Mouse (Mus musculus) heart, embryonic 16.5 days (tissue): ENCODE measurements around the gene Cntfr. TPM values are rescaled to one million over a fixed set of nuclear protein-coding genes. Genes with fewer than 3 reads are reported as not detected.
A peak's percentile ranks its signal among the peaks of the same experiment; 100 is the strongest.

Source experiments
- ATAC-seq: fragments of 200-750 bp; cut with Nextera tagmentation; replicated peaks from 2 replicates; pipeline ENCODE4 v1.8.0; 2017; ENCODE audit warnings: moderate number of reproducible peaks; ENCODE audit not compliant: insufficient read depth, low FRiP score; ENCODE audit errors: extremely low read depth
- H3K27ac ChIP-seq: fragments of 300-500 bp; sonication (generic); 2 replicates; pipeline ENCODE4 v1.5.1; 2014; ENCODE audit warnings: mild to moderate bottlenecking, low read length, control low read depth, moderate library complexity
- H3K27me3 ChIP-seq: fragments of 300-500 bp; sonication (generic); 2 replicates; pipeline ENCODE4 v1.6.1; 2014; ENCODE audit warnings: low read length, mixed read lengths; ENCODE audit not compliant: control insufficient read depth, insufficient read depth
- H3K36me3 ChIP-seq: fragments of 300-500 bp; sonication (generic); 2 replicates; pipeline ENCODE4 v1.6.1; 2014; ENCODE audit not compliant: control insufficient read depth, insufficient read depth
- H3K4me1 ChIP-seq: fragments of 300-500 bp; sonication (generic); 2 replicates; pipeline ENCODE4 v1.6.1; 2014; ENCODE audit warnings: low read length, mixed read lengths; ENCODE audit not compliant: control insufficient read depth, insufficient read depth
- H3K4me2 ChIP-seq: fragments of 300-500 bp; sonication (generic); 2 replicates; pipeline ENCODE4 v1.6.1; 2014; ENCODE audit warnings: low read depth, mild to moderate bottlenecking, control low read depth, low read length
- H3K4me3 ChIP-seq: fragments of 300-500 bp; sonication (generic); 2 replicates; pipeline ENCODE4 v1.5.1; 2014; ENCODE audit warnings: mild to moderate bottlenecking, control low read depth, low read length
- H3K9ac ChIP-seq: fragments of 300-500 bp; sonication (generic); 2 replicates; pipeline ENCODE4 v1.6.1; 2014; ENCODE audit warnings: low read length, control low read depth
- H3K9me3 ChIP-seq: fragments of 300-500 bp; sonication (generic); replicated peaks from 2 replicates; pipeline ENCODE4 v1.6.1; 2016; ENCODE audit warnings: low read length; ENCODE audit not compliant: control insufficient read depth
- WGBS: fragments of 180-500 bp; shearing (Covaris S2); extraction: QIAGEN DNeasy Blood & Tissue Kit; methylation state at CpG from one replicate; pipeline ENCODE4 v1.1.7; 2014; 5-methylcytosine and 5-hydroxymethylcytosine counted together
- polyA plus RNA-seq: library from polyadenylated mRNA; unstranded; fragments of >200 nt; fragmentation: Nextera tagmentation; extraction: Ambion mirVana; gene quantifications from 2 replicates; pipeline ENCODE4 v1.2.1, GENCODE M21; 2015

Cntfr gene
- polyA plus RNA-seq, 1 experiment from 2014 or later, result 1.5 TPM

GRCm38 (mm10) chr4:41636882-41637635 lies 59.8 kb downstream of the Cntfr start:
- no peak overlapping the region for H3K27ac ChIP-seq
- ATAC-seq, result no peak
- no peak overlapping the region for H3K4me2 ChIP-seq
- H3K36me3 ChIP-seq, result no peaks in the 10 kb centered on the region
- no peak overlapping the region for H3K9ac ChIP-seq
- H3K4me3 ChIP-seq, result no peak overlapping the region
- no peaks in the 10 kb centered on the region for H3K9me3 ChIP-seq
- peaks cover 4% of the 10 kb centered on the region; the same call in 1 of the 2 replicates for H3K4me1 ChIP-seq
- no peaks in the 10 kb centered on the region for H3K27me3 ChIP-seq
- 74% methylated on average over 10 of the region's 10 CpGs for WGBS

DNA sequence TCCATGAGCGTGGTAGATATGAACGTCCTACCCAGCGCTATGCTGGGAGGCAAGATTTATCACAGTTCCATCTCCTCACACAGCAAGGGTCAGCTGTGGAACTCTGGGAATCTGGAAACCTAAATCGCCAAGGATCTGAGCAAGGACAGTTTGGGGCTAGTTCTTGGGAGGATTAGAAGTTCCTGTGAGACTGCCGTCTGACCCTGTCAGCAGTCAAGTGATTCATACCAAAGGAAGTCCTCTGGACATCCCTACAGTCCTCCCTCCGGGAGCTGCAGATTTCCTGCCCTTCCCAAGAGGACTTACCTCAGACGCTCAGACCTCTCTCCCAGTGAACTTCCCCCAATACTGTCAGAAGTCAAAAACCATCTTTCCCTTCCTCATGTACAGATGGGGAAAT lies 60.5 kb downstream of the Cntfr start:
- no peak overlapping the region for H3K4me2 ChIP-seq
- WGBS, result 30% methylated on average over 7 of the region's 7 CpGs
- no peak overlapping the region for H3K4me3 ChIP-seq
- H3K27me3 ChIP-seq, result no peaks in the 10 kb centered on the region
- peaks cover 10% of the 10 kb centered on the region for H3K4me1 ChIP-seq
- no peaks in the 10 kb centered on the region for H3K9me3 ChIP-seq
- H3K9ac ChIP-seq, result no peak overlapping the region
- no peaks in the 10 kb centered on the region for H3K36me3 ChIP-seq
- no peak overlapping the region for H3K27ac ChIP-seq
- ATAC-seq, result no peak

- ATAC-seq, result no peak
- Histone ChIP-seq H3K27me3 (no peaks in the 10 kb centered on the region), H3K9ac (no peak overlapping the region), H3K4me1 (peaks cover 15% of the 10 kb centered on the region), H3K27ac (no peak overlapping the region), H3K4me2 (no peak overlapping the region), H3K9me3 (no peaks in the 10 kb centered on the region), H3K36me3 (no peaks in the 10 kb centered on the region), H3K4me3 (no peak overlapping the region)
- 48% methylated on average over 2 of the region's 2 CpGs for WGBS
These were observed 61.0 kb downstream of the Cntfr start for GRCm38 (mm10) chr4:41635906-41636305.

- H3K9ac ChIP-seq, result no peak overlapping the region
- 73% methylated on average over 8 of the region's 8 CpGs for WGBS
- H3K27ac ChIP-seq, result no peak overlapping the region
- no peaks in the 10 kb centered on the region for H3K9me3 ChIP-seq
- H3K4me2 ChIP-seq, result no peak overlapping the region
- no peaks in the 10 kb centered on the region for H3K27me3 ChIP-seq
- ATAC-seq, result no peak
- no peaks in the 10 kb centered on the region for H3K36me3 ChIP-seq
- peaks cover 17% of the 10 kb centered on the region for H3K4me1 ChIP-seq
- no peak overlapping the region for H3K4me3 ChIP-seq
These were observed 61.7 kb downstream of the Cntfr start for GRCm38 (mm10) chr4:41635224-41635623.

GRCm38 (mm10) chr4:41634631-41635030 lies 62.3 kb downstream of the Cntfr start:
- no peak for ATAC-seq
- WGBS, result 88% methylated on average over 8 of the region's 8 CpGs
- no peak overlapping the region for H3K4me2 ChIP-seq
- H3K9me3 ChIP-seq, result no peaks in the 10 kb centered on the region
- H3K27me3 ChIP-seq, result no peaks in the 10 kb centered on the region
- H3K9ac ChIP-seq, result no peak overlapping the region
- no peak overlapping the region for H3K4me3 ChIP-seq
- peaks cover 17% of the 10 kb centered on the region for H3K4me1 ChIP-seq
- H3K36me3 ChIP-seq, result no peaks in the 10 kb centered on the region
- no peak overlapping the region for H3K27ac ChIP-seq

- H3K4me3 ChIP-seq, result no peak overlapping the region
- H3K27me3 ChIP-seq, result no peaks in the 10 kb centered on the region
- H3K4me2 ChIP-seq, result no peak overlapping the region
- no peaks in the 10 kb centered on the region for H3K36me3 ChIP-seq
- H3K9ac ChIP-seq, result no peak overlapping the region
- H3K9me3 ChIP-seq, result no peaks in the 10 kb centered on the region
- H3K27ac ChIP-seq, result no peak overlapping the region
- peaks cover 24% of the 10 kb centered on the region for H3K4me1 ChIP-seq
- no peak for ATAC-seq
- WGBS, result 63% methylated on average over 9 of the region's 9 CpGs
These were observed 63.9 kb downstream of the Cntfr start for GRCm38 (mm10) chr4:41633001-41633400.

DNA sequence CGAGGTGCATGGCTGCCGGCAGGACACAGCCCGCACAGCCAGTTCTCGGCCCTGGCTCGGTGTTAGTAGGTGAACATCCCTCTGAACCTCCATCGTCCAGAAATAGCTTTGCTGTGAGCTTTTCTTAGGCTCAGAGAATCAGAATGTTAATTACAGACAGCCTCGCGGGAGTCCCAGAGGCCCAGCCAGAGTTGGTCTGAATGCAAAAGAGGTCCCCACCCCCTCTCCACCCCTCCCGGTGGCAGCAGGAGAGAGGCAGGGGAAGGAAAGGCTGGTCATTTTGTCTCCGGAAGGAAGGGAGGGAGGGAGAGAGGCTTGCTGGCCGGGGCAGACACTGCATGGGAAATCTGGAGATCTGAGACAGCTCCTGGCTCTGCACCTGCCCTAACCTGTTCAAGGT lies 65.5 kb downstream of the Cntfr start:
- peak overlapping the region; percentile 50 for H3K9ac ChIP-seq
- no peaks in the 10 kb centered on the region for H3K9me3 ChIP-seq
- H3K4me3 ChIP-seq, result 0 out of 2 replicates have a peak overlapping the region, but pooled peaks have one; percentile 3
- peak overlapping the region; percentile 74 for H3K27ac ChIP-seq
- H3K4me2 ChIP-seq, result peak overlapping the region; percentile 50
- ATAC-seq, result peak; percentile 68
- WGBS, result 6% methylated on average over 11 of the region's 11 CpGs
- H3K27me3 ChIP-seq, result no peaks in the 10 kb centered on the region
- H3K4me1 ChIP-seq, result peaks cover 24% of the 10 kb centered on the region
- no peaks in the 10 kb centered on the region for H3K36me3 ChIP-seq

DNA sequence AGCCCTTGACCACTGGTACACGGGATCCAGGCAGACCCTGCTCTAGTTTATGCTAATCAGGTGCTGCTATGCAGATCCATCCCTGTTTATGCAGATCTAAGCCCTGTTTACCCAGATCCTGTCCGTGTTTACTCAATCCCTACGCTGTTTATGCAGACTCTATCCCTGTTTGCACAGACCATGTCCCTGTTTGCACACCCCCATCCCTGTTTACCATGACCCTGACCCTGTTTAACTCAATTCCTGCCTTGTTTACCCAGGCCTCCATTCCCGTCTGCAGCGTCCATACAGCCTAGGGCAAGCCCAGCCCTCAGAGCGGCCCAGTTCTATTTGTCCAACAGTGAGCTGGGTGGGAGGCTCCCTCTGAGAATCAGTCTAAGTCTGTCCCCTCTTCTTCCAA lies 66.7 kb downstream of the Cntfr start:
- H3K36me3 ChIP-seq, result no peaks in the 10 kb centered on the region
- no peak overlapping the region for H3K9ac ChIP-seq
- H3K4me1 ChIP-seq, result peaks cover 20% of the 10 kb centered on the region
- H3K4me3 ChIP-seq, result no peak overlapping the region
- WGBS, result 61% methylated on average over 6 of the region's 6 CpGs
- no peaks in the 10 kb centered on the region for H3K9me3 ChIP-seq
- no peak for ATAC-seq
- no peaks in the 10 kb centered on the region for H3K27me3 ChIP-seq
- H3K27ac ChIP-seq, result no peak overlapping the region
- no peak overlapping the region for H3K4me2 ChIP-seq

DNA sequence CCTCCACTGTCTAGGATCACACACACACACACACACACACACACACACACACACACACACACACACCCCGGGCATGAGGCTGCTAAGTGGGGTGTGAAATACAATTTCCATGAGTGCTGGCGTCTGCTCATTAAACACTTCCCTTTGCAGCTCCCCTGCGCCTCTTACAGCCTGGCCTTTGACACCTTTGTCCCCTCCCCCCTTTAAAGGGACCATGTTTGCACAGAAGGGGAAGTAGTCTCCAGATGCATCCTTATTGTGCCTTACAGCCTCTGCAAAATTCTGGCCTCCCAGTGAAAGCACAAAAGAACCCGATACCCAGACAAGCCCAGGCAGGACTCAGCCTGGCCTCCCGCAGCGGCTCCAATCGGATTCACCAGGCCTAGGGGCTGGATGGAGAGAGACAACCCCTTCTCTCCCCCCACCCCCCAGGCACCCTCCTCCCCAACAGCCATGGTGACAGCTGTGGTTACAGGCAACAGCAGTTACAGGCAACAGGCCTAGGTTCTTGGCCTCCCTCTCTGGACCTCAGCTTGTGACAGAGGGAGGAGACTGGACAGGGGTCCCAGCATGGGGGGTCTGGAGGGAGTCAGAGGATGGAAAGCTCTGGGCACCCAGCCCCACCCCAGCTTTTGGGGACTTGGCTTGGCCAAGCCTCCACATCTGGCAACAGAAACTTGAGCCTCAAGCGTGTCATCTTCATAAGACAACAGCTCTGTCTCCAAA lies 68.5 kb downstream of the Cntfr start:
- Histone ChIP-seq H3K4me2 (no peak overlapping the region), H3K9ac (no peak overlapping the region), H3K36me3 (no peaks in the 10 kb centered on the region), H3K4me3 (no peak overlapping the region), H3K27ac (peak overlapping the region; percentile 5; the same call in 1 of the 2 replicates), H3K4me1 (peaks cover 20% of the 10 kb centered on the region), H3K27me3 (no peaks in the 10 kb centered on the region), H3K9me3 (no peaks in the 10 kb centered on the region)
- ATAC-seq, result peak; percentile 24
- 23% methylated on average over 8 of the region's 8 CpGs for WGBS
